Mouse (Mus musculus): ENCODE data around the gene Capn8.

Capn8 gene

DNA sequence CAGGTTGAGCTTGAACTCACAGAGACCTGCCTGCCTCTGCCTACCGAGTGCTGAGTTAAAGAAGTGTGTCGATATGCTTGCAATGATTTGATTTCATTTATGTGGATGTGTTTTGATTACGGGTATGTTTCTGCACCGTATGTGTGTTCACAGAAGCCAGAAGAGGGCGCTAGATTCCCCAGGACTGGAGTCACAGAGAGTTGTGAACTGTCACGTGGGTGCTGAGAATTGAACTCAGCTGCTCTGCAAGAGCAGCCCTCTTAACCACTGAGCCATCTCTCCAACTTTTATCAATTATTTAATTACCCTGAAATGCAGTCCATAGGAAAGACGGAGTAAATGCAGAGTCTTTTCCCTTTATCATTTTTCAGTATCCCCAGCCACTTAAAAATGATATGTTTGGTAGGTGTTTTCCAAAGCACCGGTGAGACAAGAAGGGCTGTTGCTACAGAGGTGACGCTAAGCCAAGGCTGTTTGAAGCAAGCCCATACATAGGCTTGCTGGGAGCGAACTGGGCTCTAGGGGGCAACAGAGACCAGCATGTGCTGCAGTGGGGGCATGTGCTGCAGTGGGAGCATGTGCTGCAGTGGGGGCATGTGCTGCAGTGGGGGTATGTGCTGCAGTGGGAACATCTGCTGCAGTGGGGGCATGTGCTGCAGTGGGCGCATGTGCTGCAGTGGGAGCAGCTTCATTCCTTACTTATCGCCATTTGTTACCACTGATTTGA lies 11.0 kb upstream of the Capn8 start:
- DNase-seq: peak; percentile 69

DNA sequence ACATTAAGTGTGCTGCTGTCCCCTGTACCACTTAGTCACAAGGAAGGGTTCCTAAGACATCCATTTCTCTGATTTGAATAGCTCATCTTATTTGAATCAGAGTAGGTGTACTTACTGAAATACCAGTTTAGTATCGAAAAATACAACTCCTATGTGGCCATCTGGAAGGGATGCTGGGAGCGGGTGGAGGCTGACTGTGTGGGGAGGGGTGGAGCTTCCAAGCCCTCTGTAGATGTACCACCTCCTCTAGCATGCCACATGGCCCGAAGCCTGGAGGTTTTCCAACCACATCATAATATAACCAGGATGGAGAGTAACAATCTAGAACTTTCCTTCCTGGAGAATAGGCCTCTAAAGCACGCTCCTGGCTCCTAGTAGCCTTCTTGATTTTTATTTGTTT lies 6.5 kb upstream of the Capn8 start:
- DNase-seq: no peak

- no peak for DNase-seq
Observed at GRCm38 (mm10) chr1:182559530-182559929, 5.3 kb upstream of the Capn8 start.

DNA sequence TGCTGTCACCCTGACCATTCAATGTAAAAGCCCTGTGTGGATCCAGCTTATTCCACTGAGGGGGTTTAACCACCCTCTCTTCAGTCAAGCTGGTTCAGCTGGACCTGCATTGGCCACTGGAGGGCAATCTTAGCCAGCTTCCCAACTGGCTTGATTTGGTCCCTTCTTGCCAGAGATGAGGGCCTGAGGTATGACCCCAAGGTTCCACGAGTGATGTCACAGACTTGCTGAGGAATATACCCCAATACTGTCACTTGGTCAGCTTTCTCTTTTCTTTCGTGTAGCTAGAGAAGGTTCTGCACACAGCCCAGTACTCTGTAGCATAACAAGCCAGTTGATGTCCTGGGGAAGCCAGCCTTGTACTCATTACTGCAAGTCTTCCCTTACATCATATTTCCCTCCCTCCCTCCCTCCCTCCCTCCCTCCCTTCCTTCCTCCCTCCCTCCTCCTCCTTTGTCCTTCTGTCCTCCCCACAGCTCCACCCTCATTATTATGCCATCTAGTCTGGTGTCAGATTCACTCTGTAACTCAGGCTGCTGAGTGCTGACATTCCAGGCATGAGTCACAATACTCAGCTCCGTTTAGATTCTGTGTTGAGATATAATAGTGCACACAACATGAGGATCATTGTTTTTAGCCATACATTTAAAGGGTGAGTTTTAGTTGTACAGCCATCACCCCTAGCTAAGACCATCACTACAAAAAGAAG lies 4.3 kb upstream of the Capn8 start:
- peak; percentile 54 for DNase-seq

DNA sequence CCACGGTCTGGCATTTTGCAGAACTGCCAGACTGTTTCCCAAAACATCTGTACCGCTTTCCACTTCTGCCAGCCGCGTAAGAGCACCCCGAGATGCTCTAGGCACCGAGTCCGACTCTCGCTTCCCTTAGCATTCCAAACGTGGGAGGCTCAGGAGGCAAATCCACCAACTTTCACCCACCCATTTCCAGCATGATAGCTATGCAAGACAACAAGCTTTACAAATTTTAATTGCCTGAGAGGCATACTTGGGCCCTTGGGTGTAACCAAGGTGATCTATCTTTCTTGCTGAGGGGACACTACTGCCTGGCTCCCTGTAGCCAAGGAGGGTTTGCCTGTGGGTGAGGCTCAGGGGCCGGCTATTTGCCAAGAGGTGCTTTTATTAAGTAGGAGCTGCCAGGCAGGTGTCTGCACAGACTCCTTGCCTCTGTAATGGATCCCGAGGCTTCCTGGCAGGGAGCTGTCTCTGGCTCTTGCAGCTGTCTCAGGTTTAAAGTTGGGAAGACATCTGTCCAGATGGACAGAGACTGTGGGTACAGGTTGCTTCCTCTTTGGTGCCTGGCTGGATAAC lies 2.8 kb upstream of the Capn8 start:
- DNase-seq: no peak

DNA sequence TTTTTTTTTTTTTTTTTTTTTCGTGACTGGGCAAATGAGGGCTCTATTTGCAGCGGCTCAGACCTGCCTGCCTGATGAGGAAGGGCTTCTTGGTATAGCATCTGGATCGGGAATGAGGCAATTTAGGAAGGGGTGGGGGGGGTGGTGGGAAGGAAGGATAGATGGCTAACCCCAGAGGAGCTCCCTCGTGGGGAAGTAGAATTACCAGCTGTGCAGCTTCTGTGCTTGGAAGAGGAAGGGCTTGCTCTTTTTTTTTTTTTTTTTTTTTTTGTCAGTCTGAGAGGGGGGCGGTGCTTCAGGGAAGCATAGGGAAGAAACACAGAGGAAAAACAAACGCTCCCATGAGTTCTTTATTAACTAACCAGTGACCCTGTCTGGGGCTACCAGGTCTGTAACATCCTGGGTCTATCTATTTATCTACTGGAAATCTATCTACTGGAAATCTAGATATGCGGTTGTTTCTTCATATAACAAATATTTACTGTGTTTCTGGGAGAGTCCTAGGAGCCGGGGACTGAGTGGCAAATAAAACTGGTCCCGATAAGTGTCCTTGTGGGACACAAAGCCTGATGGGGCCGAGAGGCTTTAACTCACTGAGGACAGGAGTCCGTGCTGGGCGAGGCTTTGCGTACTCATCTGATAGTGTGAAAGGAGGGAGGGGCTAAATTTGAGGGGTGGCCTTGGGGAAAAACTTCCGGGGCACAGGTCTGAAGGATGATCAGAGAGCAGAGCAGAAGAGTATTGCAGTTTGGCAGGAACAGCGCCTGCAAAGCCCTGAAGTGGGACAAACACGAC lies 2.0 kb upstream of the Capn8 start:
- DNase-seq: no peak

GRCm38 (mm10) chr1:182565351-182565835 lies 586 bp downstream of the Capn8 start:
- DNase-seq: no peak

- DNase-seq: no peak
Observed at GRCm38 (mm10) chr1:182571148-182571547, 6.3 kb downstream of the Capn8 start.

DNA sequence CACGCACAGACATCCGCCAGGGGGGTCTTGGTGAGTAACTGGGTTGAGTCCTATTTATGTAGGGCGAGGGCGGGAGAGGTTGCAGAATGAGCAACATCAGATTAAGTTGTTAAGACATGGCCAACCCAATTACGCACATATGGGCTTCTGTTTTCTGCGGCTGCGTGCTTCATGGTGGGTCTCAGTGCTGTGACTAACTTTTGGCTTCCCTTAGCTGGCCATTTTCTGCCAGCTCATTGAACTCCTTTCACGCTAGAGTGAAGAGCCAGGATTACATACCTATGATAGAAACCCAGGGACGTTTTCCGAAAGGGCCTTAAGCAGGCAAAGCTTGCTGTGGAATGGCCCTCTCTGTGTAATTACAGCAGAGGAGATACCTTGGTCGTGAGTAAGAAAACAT lies 7.2 kb downstream of the Capn8 start:
- DNase-seq: no peak

DNA sequence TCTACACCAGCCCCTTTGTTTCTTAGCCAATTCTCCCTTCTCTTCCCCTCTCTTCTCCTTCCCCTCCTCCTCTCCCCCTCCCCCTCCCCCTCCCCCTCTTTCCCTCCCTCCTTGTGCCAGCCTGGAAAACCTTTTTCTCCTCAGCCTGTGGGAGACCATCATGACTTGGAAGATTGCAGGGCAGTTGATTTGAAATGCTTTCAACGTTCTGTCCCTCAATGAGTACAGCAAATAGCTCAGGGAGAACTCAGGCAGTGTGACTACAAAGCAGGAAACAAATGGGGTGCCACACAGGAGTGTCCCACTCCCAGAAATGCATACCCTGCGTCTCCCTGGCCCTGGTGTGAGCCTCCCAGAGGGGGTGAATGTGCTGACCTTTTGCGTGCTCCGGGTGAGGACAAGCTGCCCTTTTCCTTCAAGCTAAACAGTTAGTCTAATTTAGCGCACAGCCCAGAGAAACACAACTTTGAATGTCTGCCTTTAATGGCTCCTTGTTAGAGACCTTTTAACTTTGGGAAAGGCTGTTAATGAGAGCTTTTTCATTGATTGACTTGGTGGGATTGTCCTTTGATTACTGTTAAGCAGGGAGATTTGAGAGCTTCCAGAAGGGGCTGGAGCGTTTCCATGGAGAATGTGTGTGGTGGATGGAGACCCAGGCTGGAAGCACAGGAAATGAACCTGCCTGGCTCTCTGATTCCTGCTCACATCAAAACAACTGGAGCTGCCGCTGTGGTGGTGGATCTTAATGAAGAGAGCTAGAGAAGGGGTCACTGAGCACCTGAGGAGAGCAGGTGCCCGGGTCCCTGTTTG lies 9.3 kb downstream of the Capn8 start:
- DNase-seq: no peak

DNA sequence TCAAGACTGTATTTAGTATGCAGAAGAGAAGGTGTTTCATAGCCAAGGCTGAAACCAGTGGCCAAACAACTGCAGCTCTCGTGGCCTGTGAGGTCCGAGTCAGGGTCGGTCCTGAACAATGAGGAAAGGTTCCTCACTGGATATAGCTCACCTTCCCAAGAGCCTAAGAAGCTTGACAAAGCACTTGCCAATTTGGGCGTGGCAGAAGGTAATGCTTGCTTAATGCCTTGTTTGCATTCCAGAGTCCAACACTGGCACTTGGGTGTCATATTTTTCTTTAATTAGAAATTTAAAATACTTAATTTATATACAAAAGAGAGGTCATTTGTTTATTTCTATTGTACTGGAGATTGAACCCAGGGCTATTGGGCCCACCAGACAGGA lies 9.9 kb downstream of the Capn8 start:
- DNase-seq: no peak

GRCm38 (mm10) chr1:182584169-182584568 lies 19.4 kb downstream of the Capn8 start:
- DNase-seq: no peak

DNA sequence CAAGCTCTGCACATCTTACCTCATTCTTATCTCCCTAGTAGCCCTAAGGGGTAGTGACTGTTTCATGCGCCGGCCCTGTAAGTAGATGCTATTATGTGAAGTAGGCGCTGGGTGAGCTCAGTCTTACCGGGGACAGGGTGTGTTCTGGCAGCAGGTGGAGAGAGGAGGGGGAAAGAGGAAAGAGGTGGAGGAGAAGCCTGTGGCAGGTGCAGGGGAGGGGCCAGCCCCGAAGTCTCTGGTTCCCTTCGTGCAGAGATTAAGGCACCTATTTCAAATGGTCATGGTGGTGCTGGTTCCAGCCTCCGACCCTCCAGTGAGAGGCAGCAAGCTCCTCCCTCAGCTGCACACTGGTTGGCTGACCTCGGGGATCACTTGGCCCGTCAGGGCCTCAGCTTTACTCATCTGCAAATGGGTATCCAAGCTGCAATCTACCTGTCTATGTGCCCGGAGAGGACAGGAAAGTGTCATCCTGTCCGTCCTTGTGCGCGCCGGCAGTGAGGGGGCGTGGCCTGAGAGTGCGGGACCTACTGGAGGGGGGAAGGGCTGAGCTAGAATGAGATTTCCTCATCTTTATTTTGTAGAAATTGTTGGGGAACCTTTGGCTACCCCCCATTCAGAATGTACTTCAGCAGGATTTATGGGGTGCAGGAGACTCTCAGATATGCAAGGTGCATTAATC lies 20.5 kb downstream of the Capn8 start:
- no peak for DNase-seq

DNA sequence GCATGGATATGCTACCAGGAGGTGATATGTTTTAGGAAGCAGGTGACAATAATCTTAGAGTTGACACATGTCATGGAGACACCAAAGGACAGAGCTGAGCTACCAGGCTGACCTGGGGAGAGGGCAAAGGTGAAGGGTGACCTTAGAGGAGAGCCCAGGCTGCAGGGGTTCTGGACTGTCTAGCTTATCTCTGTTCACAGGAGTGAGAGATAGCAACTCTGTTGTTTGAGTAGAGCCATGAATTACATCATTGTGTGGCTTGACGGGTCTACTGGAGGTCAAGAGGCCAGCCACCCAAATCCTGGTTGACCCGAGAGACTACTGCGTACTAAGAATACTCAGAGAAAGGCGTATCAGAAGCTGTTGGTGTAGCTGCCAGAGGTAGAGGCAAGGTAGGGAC lies 22.9 kb downstream of the Capn8 start:
- no peak for DNase-seq

DNA sequence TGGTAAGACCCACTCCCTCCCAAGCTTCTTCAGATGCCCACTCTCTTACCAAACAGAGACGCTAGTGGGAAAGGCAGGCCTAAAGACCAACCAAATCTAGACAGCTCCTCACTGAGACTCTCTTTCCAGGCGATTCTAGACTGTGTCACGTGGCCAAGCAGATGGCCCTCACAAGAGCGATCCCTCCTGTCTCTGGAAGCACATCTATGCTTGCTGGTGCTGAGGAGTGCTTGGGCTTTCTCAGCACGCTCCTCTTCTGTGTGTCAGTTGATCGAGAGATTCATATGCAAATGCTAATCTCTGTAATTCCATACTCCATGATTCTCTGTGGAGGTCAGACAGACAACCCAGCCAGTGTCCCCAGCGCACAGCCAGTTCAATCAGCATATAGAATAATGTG lies 26.7 kb downstream of the Capn8 start:
- no peak for DNase-seq

DNA sequence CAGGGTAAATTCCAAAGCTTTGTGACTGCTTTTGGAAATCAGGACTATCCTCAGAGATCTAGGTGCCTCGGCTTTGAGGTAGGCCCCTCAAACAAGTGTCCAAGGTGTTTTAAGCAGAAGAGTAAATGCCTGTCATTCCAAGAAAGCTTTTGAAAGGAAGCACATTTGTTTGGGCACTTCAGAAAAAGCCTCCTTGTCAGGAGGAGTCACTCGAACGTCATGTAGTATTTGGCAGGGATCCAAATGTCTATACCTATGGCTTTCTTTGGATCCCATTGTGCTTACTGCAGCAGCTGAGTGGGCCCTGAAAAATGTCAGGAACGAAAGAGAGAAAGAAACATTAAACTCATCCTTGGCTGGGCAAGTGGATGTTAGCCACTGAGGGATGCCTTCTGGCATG lies 27.6 kb downstream of the Capn8 start:
- no peak for DNase-seq

DNA sequence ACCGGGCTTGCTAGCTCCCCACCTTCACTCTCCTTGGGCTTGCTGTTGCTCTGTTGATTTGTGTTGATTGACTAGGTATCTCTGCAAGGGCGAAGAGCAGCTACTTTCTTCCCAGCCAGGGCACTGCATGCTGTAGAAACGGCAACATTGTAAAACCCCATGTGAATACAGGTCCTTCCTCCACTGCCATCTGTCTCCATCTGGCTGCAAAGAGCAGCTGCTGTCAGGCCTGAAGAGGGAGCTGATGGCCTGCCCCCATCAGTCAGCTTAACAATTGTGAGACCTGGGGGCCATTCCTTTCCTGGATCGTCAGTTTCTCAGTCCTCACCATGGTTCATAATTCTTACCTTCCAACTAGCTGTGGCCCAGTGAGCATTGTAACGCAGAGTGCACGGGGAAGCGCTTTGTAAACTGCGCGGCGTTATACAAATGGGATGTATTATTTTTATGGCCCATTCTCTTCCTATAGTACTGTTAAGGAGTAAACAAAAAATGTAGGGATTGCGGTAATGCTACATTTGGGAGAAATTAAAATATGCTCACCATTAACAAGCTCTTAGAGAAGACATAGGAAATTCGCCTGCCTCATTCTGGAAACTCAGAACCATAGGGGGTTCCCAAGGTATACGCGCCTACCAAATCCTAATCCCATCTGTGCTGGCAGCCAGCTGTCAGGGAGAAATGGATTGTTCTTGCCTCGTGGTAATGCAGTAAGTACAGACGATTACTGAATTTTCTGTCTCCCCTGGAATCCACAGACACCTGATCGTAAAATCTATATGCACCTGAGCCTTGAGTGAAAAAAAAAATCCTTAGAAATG lies 40.7 kb downstream of the Capn8 start:
- no peak for DNase-seq

DNA sequence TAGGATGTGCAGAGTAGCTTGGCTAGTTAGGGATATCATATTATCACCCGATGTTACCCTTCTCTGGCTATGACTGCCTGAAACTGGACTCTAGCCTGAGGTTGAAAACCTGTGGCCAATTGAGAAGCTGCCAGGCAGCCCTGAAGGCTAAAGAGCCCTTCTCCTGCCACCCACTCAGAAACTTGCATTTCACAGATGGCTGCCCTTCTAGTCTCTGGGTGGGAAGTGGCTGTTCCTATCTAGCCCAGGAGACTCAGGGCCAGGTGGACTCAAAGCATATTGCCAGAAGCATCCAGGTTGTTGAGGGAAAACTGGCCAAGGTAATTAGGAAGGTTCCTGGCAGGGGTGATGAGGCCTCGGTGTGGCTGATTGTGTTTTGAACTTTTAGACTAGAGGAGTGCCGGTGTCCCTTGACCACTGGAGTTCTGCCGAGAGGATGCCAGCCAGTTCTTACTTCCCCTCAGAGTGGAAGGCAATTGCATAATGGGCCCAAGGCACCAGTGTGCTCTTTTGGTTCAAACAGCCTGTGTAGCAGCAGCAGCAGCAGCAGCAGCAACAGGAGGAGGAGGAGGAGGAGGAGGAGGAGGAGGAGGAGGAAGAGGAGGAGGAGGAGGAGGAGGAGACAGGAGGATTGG lies 45.0 kb downstream of the Capn8 start:
- DNase-seq: no peak

- no peak for DNase-seq
Observed at GRCm38 (mm10) chr1:182615465-182615864, 50.7 kb downstream of the Capn8 start.

GRCm38 (mm10) chr1:182618200-182618947 lies 53.6 kb downstream of the Capn8 start:
- no peak for DNase-seq
